Mouse (Mus musculus): Measurements from ENCODE around the gene Actb. TPM values are rescaled to one million over a fixed set of nuclear protein-coding genes. Genes with fewer than 3 reads are reported as not detected.

Actb gene
- polyA plus RNA-seq, 1 experiment from 2014 or later = 22,808 TPM

GRCm38 (mm10) chr5:142908941-142909575, 2.5 kb upstream of the Actb start:
- Histone ChIP-seq H3K36me3 (ENCODE audit: control insufficient read depth, insufficient read depth) (peaks cover 19% of the 10 kb centered on the region), H3K4me3 (ENCODE audit: low read depth, low read length) (no peak overlapping the region), H3K9me3 (ENCODE audit: control insufficient read depth) (no peaks in the 10 kb centered on the region), H3K4me2 (replicated peaks; ENCODE audit: low read depth) (peak overlapping the region; percentile 90), H3K27ac (ENCODE audit: low read depth, low read length) (peak overlapping the region; percentile 100), H3K27me3 (replicated peaks; ENCODE audit: control insufficient read depth, insufficient read depth, low read length) (no peaks in the 10 kb centered on the region), H3K4me1 (replicated peaks; ENCODE audit: control insufficient read depth, insufficient read depth, low read length) (peaks cover 35% of the 10 kb centered on the region), H3K9ac (ENCODE audit: low read depth, low read length) (peak overlapping the region; percentile 100; the same call in 1 of the 2 replicates)
- no peak for TF ChIP-seq CTCF (IDR thresholded peaks at IDR 0.05; ENCODE audit: low read depth)
- 7% methylated on average over 5 of the region's 5 CpGs for WGBS
- ATAC-seq = peak; percentile 49

- Histone ChIP-seq H3K4me1 (replicated peaks; ENCODE audit: control insufficient read depth, insufficient read depth, low read length) (peaks cover 35% of the 10 kb centered on the region), H3K4me2 (replicated peaks; ENCODE audit: low read depth) (peak overlapping the region; percentile 90), H3K4me3 (ENCODE audit: low read depth, low read length) (peak overlapping the region; percentile 100), H3K36me3 (ENCODE audit: control insufficient read depth, insufficient read depth) (peaks cover 29% of the 10 kb centered on the region), H3K9me3 (ENCODE audit: control insufficient read depth) (no peaks in the 10 kb centered on the region), H3K27ac (ENCODE audit: low read depth, low read length) (peak overlapping the region; percentile 100), H3K27me3 (replicated peaks; ENCODE audit: control insufficient read depth, insufficient read depth, low read length) (no peaks in the 10 kb centered on the region), H3K9ac (ENCODE audit: low read depth, low read length) (peak overlapping the region; percentile 100)
- 35% methylated on average over 5 of the region's 5 CpGs for WGBS
- ATAC-seq = no peak
- TF ChIP-seq CTCF (IDR thresholded peaks at IDR 0.05; ENCODE audit: low read depth) = no peak
Observed at GRCm38 (mm10) chr5:142907803-142908559, 1.4 kb upstream of the Actb start.

GRCm38 (mm10) chr5:142907048-142907802, 671 bp upstream of the Actb start:
- Histone ChIP-seq H3K9me3 (ENCODE audit: control insufficient read depth) (no peaks in the 10 kb centered on the region), H3K36me3 (ENCODE audit: control insufficient read depth, insufficient read depth) (peaks cover 37% of the 10 kb centered on the region), H3K9ac (ENCODE audit: low read depth, low read length) (peak overlapping the region; percentile 100), H3K4me3 (ENCODE audit: low read depth, low read length) (peak overlapping the region; percentile 100), H3K27me3 (replicated peaks; ENCODE audit: control insufficient read depth, insufficient read depth, low read length) (no peaks in the 10 kb centered on the region), H3K4me1 (replicated peaks; ENCODE audit: control insufficient read depth, insufficient read depth, low read length) (peaks cover 35% of the 10 kb centered on the region), H3K27ac (ENCODE audit: low read depth, low read length) (peak overlapping the region; percentile 100), H3K4me2 (replicated peaks; ENCODE audit: low read depth) (peak overlapping the region; percentile 90)
- no peak for ATAC-seq
- WGBS = 8% methylated on average over 14 of the region's 14 CpGs
- no peak for TF ChIP-seq CTCF (IDR thresholded peaks at IDR 0.05; ENCODE audit: low read depth)

GRCm38 (mm10) chr5:142905725-142906531, 626 bp downstream of the Actb start:
- Histone ChIP-seq H3K4me1 (replicated peaks; ENCODE audit: control insufficient read depth, insufficient read depth, low read length) (peaks cover 27% of the 10 kb centered on the region), H3K9ac (ENCODE audit: low read depth, low read length) (peak overlapping the region; percentile 100), H3K9me3 (ENCODE audit: control insufficient read depth) (no peaks in the 10 kb centered on the region)

DNA sequence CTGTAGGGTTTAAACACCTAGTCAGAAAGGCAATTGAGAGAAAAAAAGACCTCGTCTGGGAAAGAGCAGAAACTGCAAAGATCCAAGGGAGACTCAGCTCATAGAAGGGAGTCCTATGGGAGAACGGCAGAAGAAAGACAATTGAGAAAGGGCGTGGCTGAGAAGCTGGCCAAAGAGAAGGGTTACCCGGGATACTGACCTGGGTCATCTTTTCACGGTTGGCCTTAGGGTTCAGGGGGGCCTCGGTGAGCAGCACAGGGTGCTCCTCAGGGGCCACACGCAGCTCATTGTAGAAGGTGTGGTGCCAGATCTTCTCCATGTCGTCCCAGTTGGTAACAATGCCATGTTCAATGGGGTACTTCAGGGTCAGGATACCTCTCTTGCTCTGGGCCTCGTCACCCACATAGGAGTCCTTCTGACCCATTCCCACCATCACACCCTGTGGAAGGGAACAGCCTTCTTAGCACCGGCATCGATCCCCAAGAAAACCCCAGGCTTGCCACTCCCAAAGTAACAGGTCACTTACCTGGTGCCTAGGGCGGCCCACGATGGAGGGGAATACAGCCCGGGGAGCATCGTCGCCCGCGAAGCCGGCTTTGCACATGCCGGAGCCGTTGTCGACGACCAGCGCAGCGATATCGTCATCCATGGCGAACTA, 1.4 kb downstream of the Actb start:
- no peaks in the 10 kb centered on the region for H3K27me3 ChIP-seq (replicated peaks; ENCODE audit: control insufficient read depth, insufficient read depth, low read length)
- H3K4me2 ChIP-seq (replicated peaks; ENCODE audit: low read depth) = peak overlapping the region; percentile 80
- 2% methylated on average over 27 of the region's 27 CpGs for WGBS
- no peak for ATAC-seq
- H3K9ac ChIP-seq (ENCODE audit: low read depth, low read length) = peak overlapping the region; percentile 100
- H3K9me3 ChIP-seq (ENCODE audit: control insufficient read depth) = no peaks in the 10 kb centered on the region
- no peak for TF ChIP-seq CTCF (IDR thresholded peaks at IDR 0.05; ENCODE audit: low read depth)
- H3K36me3 ChIP-seq (ENCODE audit: control insufficient read depth, insufficient read depth) = peaks cover 55% of the 10 kb centered on the region
- H3K4me1 ChIP-seq (replicated peaks; ENCODE audit: control insufficient read depth, insufficient read depth, low read length) = peaks cover 25% of the 10 kb centered on the region
- peak overlapping the region; percentile 100 for H3K27ac ChIP-seq (ENCODE audit: low read depth, low read length)
- H3K4me3 ChIP-seq (ENCODE audit: low read depth, low read length) = peak overlapping the region; percentile 100

More at GRCm38 (mm10) chr5:142905725-142906531, 626 bp downstream of the Actb start:
- H3K27ac ChIP-seq (ENCODE audit: low read depth, low read length) = peak overlapping the region; percentile 100
- WGBS = under 1% methylated on average over 76 of the region's 84 CpGs
- peak; percentile 58 for ATAC-seq
- H3K27me3 ChIP-seq (replicated peaks; ENCODE audit: control insufficient read depth, insufficient read depth, low read length) = no peaks in the 10 kb centered on the region
- H3K4me2 ChIP-seq (replicated peaks; ENCODE audit: low read depth) = peak overlapping the region; percentile 90
- H3K4me3 ChIP-seq (ENCODE audit: low read depth, low read length) = peak overlapping the region; percentile 100
- peaks cover 50% of the 10 kb centered on the region for H3K36me3 ChIP-seq (ENCODE audit: control insufficient read depth, insufficient read depth)
- TF ChIP-seq CTCF (IDR thresholded peaks at IDR 0.05; ENCODE audit: low read depth) = peak; percentile 97

Data from intestine, postnatal 0 days (tissue).